Mouse (Mus musculus): ENCODE results near the gene Hist1h1a. TPM values are rescaled to one million over a fixed set of nuclear protein-coding genes. Genes with fewer than 3 reads are reported as not detected.
"Not testable (repeated sequence)": the region's sequence is repeated elsewhere in the genome, so short reads cannot be mapped to it uniquely, and the experiment has no call there.

Hist1h1a gene
- polyA plus RNA-seq, 1 experiment: 1.4 TPM

DNA sequence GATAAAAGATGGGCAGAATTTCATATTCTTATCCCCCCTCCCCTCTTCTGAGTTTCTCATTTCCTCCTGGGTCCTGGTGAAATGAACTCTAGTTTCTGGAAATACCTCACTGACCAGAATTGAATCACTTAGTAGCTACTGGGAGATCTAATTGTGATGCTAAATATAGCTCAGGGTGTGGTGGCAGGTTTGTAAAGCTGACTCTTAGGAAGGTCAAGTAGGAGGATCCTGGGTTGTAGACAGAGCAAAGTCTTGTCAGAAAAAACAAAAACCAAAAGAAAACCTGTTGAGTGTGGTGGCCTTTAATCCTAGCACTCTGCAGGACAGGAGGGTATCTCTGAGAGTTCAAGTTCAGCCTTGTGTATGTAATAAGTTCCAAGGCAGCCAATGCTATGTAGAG lies 21.5 kb upstream of the Hist1h1a start:
- H3K36me3 ChIP-seq (ENCODE audit: control insufficient read depth): peaks cover 5% of the 10 kb centered on the region
- H3K4me3 ChIP-seq (replicated peaks): peak overlapping the region; percentile 71
- H3K9me3 ChIP-seq (ENCODE audit: control insufficient read depth, low read length): no peaks in the 10 kb centered on the region
- TF ChIP-seq GATA1 (IDR thresholded peaks at IDR 0.05; ENCODE audit: low read length) (no peak), TAL1 (IDR thresholded peaks at IDR 0.05; ENCODE audit: low read length) (no peak)
- H3K27me3 ChIP-seq (ENCODE audit: control insufficient read depth): no peaks in the 10 kb centered on the region
- peaks cover 50% of the 10 kb centered on the region for H3K4me1 ChIP-seq (ENCODE audit: control insufficient read depth)

DNA sequence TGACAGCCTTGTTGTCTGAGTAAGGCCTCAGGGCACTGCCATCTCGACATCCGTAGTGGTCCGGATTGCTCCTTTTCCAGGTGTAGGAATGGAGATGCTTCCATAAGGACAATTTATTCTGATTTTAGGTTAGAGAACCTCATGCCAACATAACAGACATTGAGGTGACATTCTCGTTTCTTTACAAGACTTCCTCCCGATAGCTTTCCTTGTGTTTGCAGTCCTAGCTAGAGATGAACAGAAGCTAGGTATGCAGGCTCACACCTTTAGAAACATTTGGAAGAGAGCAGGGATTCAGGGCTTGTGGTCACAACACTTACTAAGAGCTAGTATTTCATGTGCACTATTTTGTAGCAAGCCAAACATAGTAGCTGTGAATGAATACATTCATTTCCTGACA lies 20.3 kb upstream of the Hist1h1a start:
- no peaks in the 10 kb centered on the region for H3K9me3 ChIP-seq (ENCODE audit: control insufficient read depth, low read length)
- peak overlapping the region; percentile 68 for H3K4me3 ChIP-seq (replicated peaks)
- peaks cover 50% of the 10 kb centered on the region for H3K4me1 ChIP-seq (ENCODE audit: control insufficient read depth)
- no peaks in the 10 kb centered on the region for H3K27me3 ChIP-seq (ENCODE audit: control insufficient read depth)
- no peak for TF ChIP-seq TAL1 (IDR thresholded peaks at IDR 0.05; ENCODE audit: low read length)
- TF ChIP-seq GATA1 (IDR thresholded peaks at IDR 0.05; ENCODE audit: low read length): no peak
- H3K36me3 ChIP-seq (ENCODE audit: control insufficient read depth): peaks cover 5% of the 10 kb centered on the region

GRCm38 (mm10) chr13:23743963-23744362 lies 19.5 kb upstream of the Hist1h1a start:
- H3K27me3 ChIP-seq (ENCODE audit: control insufficient read depth): no peaks in the 10 kb centered on the region
- no peaks in the 10 kb centered on the region for H3K9me3 ChIP-seq (ENCODE audit: control insufficient read depth, low read length)
- peak overlapping the region; percentile 68 for H3K4me3 ChIP-seq (replicated peaks)
- peaks cover 5% of the 10 kb centered on the region for H3K36me3 ChIP-seq (ENCODE audit: control insufficient read depth)
- peaks cover 57% of the 10 kb centered on the region for H3K4me1 ChIP-seq (ENCODE audit: control insufficient read depth)
- TF ChIP-seq TAL1 (IDR thresholded peaks at IDR 0.05; ENCODE audit: low read length) (no peak), GATA1 (IDR thresholded peaks at IDR 0.05; ENCODE audit: low read length) (no peak)

DNA sequence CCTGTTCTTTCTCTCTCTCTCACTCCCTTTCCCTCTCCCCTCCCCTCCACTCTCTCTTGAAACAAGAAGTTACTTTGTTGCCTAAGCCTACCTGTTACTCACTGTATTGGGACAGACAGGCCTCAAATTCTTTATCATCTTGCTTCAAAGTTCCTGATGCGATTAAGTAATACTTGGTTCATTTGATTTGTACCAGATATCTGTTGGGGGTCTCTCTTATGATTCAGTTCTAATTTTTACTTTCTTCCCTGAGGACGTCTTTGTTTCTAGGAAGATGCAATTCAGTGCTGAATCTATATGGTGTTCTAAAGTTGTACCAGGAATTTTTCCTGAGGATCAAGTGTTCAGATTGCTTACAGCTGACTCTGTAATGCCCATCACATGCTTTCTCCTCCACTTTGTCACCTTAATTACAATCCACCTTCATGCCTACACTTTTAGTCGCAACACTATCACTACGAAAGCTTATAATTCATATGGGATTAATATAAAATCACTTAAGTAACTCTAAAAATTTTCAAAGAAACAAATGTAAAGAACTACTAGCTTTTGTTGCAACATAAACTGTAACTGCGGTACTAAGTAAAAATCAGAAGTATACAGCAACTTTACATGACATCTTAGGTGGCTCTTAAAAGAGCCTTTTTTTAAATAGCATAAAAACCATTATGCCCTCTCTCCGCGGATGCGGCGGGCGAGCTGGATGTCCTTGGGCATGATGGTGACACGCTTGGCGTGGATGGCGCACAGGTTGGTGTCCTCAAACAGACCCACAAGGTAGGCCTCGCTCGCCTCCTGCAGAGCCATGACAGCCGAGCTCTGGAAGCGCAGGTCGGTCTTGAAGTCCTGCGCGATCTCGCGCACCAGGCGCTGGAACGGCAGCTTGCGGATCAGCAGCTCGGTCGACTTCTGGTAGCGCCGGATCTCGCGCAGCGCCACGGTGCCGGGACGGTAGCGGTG lies 18.8 kb upstream of the Hist1h1a start:
- Histone ChIP-seq H3K4me3 (replicated peaks) (peak overlapping the region; percentile 79), H3K27me3 (ENCODE audit: control insufficient read depth) (no peaks in the 10 kb centered on the region), H3K4me1 (ENCODE audit: control insufficient read depth) (peaks cover 65% of the 10 kb centered on the region), H3K36me3 (ENCODE audit: control insufficient read depth) (peaks cover 6% of the 10 kb centered on the region), H3K9me3 (ENCODE audit: control insufficient read depth, low read length) (no peaks in the 10 kb centered on the region)
- TF ChIP-seq GATA1 (IDR thresholded peaks at IDR 0.05; ENCODE audit: low read length): no peak
- TF ChIP-seq TAL1 (IDR thresholded peaks at IDR 0.05; ENCODE audit: low read length): no peak

DNA sequence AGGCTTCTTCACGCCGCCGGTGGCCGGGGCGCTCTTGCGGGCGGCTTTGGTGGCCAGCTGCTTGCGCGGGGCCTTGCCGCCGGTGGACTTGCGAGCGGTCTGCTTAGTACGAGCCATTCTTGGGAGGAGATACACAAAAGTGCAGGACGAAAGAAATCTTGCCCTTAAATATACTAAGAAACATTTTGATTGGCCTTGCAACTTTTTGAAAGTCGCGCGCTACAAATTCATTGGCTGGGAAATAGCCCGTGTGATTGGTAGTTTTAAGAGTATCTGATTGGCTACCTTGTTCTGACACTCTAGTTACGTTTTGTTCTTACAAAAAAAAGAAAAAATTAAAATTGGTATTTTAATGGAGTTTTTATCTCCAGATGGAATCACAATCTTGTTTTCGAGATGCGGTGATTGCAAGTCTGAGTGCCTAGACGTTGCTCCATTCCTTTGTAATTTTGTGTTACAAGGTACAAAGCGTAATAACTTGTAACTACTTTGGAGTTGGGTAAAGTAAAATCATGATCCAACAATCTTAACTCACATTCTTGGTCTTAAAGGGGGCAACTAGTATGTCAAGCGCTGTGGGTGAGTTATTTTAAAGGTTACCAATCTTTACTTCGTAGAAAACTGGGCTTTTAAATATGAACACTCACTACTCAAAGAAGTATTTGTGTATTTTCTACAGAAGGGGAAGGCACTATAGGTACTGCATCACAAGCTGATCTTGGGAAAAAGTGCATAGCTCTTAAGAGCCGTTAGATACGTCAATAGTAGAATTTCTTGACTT lies 17.9 kb upstream of the Hist1h1a start, which contains the start of gene Hist1h3c:
Gene Hist1h3c, minus strand, starts transcription at position 222 of the 781 bp plus-strand sequence.
- Histone ChIP-seq H3K9me3 (ENCODE audit: control insufficient read depth, low read length) (no peaks in the 10 kb centered on the region), H3K4me1 (ENCODE audit: control insufficient read depth) (peaks cover 70% of the 10 kb centered on the region), H3K4me3 (replicated peaks) (peak within 1 kb of the TSS; percentile 79), H3K36me3 (ENCODE audit: control insufficient read depth) (peaks cover 9% of the 10 kb centered on the region), H3K27me3 (ENCODE audit: control insufficient read depth) (no peaks in the 10 kb centered on the region)
- TF ChIP-seq TAL1 (IDR thresholded peaks at IDR 0.05; ENCODE audit: low read length) (no peak), GATA1 (IDR thresholded peaks at IDR 0.05; ENCODE audit: low read length) (peak; percentile 24; the same call in 1 of the 2 replicates)

DNA sequence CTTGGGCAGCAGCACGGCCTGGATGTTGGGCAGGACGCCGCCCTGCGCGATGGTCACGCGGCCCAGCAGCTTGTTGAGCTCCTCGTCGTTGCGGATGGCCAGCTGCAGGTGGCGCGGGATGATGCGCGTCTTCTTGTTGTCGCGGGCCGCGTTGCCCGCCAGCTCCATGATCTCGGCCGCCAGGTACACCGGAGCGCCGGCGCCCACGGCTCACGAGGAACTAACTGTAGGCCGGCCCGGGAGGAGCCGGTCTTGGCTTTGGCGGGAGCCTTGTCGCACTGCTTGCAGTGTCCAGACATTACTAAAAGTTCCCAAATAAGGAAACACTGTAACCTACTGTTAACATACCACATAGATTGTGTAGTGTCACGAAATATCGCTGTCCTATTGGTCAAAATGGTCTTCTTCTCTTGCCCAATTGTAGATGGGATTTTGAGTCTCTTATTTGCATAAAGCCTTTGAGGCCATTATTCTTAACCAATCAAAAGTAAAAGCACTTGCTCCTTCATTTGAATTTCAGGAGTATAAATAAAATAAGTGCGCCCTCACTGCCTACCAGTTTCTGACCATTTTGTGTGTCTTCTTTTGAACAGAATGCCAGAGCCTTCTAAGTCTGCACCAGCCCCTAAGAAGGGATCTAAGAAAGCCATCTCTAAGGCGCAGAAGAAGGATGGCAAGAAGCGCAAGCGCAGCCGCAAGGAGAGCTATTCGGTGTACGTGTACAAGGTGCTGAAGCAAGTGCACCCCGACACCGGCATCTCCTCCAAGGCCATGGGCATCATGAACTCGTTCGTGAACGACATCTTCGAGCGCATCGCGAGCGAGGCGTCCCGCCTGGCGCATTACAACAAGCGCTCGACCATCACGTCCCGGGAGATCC lies 17.0 kb upstream of the Hist1h1a start, which contains the start of gene Hist1h2bb:
Gene Hist1h2bb, plus strand, starts transcription at position 534 of the 880 bp plus-strand sequence.
- H3K36me3 ChIP-seq (ENCODE audit: control insufficient read depth); H3K27me3 ChIP-seq (ENCODE audit: control insufficient read depth); H3K9me3 ChIP-seq (ENCODE audit: control insufficient read depth, low read length): not testable (repeated sequence)
- peaks cover 68% of the 10 kb centered on the region for H3K4me1 ChIP-seq (ENCODE audit: control insufficient read depth)
- H3K4me3 ChIP-seq (replicated peaks): peak within 1 kb of the TSS; percentile 79

DNA sequence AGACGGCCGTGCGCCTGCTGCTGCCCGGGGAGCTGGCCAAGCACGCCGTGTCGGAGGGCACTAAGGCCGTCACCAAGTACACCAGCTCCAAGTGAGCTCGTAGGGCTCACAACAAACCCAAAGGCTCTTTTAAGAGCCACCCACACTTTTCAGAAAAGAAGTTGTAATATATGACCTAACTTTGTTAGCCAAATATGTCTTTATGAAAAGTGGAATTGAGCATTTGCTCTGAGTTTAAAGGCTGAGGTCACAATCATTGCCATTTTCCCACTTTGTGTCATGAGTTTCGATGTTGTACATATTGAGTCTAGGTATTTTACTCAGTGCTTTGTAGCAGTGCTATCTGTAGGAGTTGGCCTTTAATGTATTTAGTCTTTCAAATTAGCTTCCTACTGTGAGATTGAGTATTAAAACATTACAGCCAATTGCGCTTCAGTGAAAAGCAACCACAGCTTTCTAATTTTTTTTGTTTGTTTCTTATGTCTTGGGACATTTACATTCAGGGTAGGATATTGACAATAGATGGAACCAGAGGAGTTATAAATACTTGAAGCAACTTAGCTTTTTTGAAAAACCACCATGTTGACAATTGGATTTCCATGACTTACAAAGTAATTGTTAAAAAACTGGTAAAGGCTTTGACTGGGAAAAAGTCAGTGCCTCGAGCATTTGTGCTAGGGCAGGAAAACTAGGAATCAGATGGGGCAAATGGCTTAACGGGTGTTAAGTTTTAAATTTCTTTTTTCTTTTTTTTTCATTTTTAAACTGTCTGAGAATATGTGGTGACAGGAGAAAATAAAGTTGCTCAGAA lies 16.2 kb upstream of the Hist1h1a start:
- Histone ChIP-seq H3K27me3 (ENCODE audit: control insufficient read depth) (no peaks in the 10 kb centered on the region), H3K36me3 (ENCODE audit: control insufficient read depth) (peaks cover 9% of the 10 kb centered on the region), H3K4me1 (ENCODE audit: control insufficient read depth) (peaks cover 62% of the 10 kb centered on the region), H3K4me3 (replicated peaks) (peak overlapping the region; percentile 63), H3K9me3 (ENCODE audit: control insufficient read depth, low read length) (no peaks in the 10 kb centered on the region)
- TF ChIP-seq TAL1 (IDR thresholded peaks at IDR 0.05; ENCODE audit: low read length) (no peak), GATA1 (IDR thresholded peaks at IDR 0.05; ENCODE audit: low read length) (no peak)

DNA sequence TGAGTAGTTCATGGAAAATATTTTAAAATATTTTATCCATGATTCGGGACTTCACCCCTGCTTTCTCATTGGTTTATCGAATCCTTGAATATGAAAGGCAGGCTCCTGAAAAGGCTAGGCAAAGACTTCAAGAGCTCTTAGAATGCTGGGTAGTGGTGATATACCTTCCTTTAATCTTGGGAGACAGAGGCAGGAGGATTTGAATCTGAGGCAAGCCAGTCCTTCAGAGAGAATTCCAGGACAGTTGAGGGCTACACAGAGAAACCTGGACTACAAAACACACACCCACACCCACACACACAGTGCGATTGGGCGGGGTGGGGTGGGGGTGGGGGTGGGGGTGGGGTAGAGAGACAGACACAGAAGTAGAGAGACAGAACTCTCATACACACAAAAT lies 15.6 kb upstream of the Hist1h1a start:
- peaks cover 9% of the 10 kb centered on the region for H3K36me3 ChIP-seq (ENCODE audit: control insufficient read depth)
- H3K4me1 ChIP-seq (ENCODE audit: control insufficient read depth): peaks cover 58% of the 10 kb centered on the region
- TF ChIP-seq TAL1 (IDR thresholded peaks at IDR 0.05; ENCODE audit: low read length): no peak
- no peak for TF ChIP-seq GATA1 (IDR thresholded peaks at IDR 0.05; ENCODE audit: low read length)

More for the DNA sequence above, 15.6 kb upstream of the Hist1h1a start:
- no peaks in the 10 kb centered on the region for H3K27me3 ChIP-seq (ENCODE audit: control insufficient read depth)
- H3K4me3 ChIP-seq (replicated peaks): peak overlapping the region; percentile 63
- H3K9me3 ChIP-seq (ENCODE audit: control insufficient read depth, low read length): no peaks in the 10 kb centered on the region

Measured in erythroblast, embryonic 14.5 days (primary cell).